22 mouse cellular contexts compared by ENCODE assay signal in genomic region chr14:46145584-46145983, GRCm38 (mm10).
DNase-seq lines count a peak whose midpoint lies in the region; ATAC-seq and TF ChIP-seq lines count a peak whose summit lies in the region.
"Had no signal": no experiment of that assay in that cellular context is flagged by ENCODE, and none has a peak within 500 bp of the region (broad histone marks: within the 10 kb centered on the region; RNA-seq: fewer than 3 reads in every experiment).

No protein-coding gene starts in this region.

- H3K9me3 ChIP-seq in hindbrain, embryonic 14.5 days (ENCODE audit: control insufficient read depth, low read length) = no peaks in the 10 kb centered on the region
- no peaks in the 10 kb centered on the region for H3K9me3 ChIP-seq in hindbrain, embryonic 10.5 days
- no peaks in the 10 kb centered on the region for H3K9me3 ChIP-seq in midbrain, embryonic 14.5 days (ENCODE audit: control insufficient read depth, low read length)
- no peaks in the 10 kb centered on the region for H3K9me3 ChIP-seq in midbrain, embryonic 15.5 days
- H3K9me3 ChIP-seq: embryonic facial prominence, embryonic 13.5 days had no signal

- no peaks in the 10 kb centered on the region for H3K27me3 ChIP-seq in hindbrain, embryonic 14.5 days (ENCODE audit: control insufficient read depth, insufficient read depth, low read length)
- no peaks in the 10 kb centered on the region for H3K27me3 ChIP-seq in hindbrain, embryonic 10.5 days (ENCODE audit: insufficient read depth, poor library complexity, severe bottlenecking)
- H3K27me3 ChIP-seq in midbrain, embryonic 14.5 days (ENCODE audit: control insufficient read depth, insufficient read depth, low read length) = no peaks in the 10 kb centered on the region
- H3K27me3 ChIP-seq in midbrain, embryonic 15.5 days (replicated peaks) = no peaks in the 10 kb centered on the region
- H3K27me3 ChIP-seq: embryonic facial prominence, embryonic 13.5 days had no signal

- no peak overlapping the region for H3K9ac ChIP-seq in hindbrain, embryonic 14.5 days
- no peak overlapping the region for H3K9ac ChIP-seq in midbrain, embryonic 14.5 days (replicated peaks; ENCODE audit: low read length)
- H3K9ac ChIP-seq in midbrain, embryonic 15.5 days = no peak overlapping the region
- H3K9ac ChIP-seq: embryonic facial prominence, embryonic 13.5 days; liver, postnatal 0 days had no signal

- H3K4me2 ChIP-seq in hindbrain, embryonic 14.5 days (replicated peaks) = 0 out of 2 replicates have a peak overlapping the region, but pooled peaks have one; percentile 15
- H3K4me2 ChIP-seq in midbrain, embryonic 14.5 days (ENCODE audit: low read length) = no peak overlapping the region
- H3K4me2 ChIP-seq in midbrain, embryonic 15.5 days = no peak overlapping the region
- H3K4me2 ChIP-seq: embryonic facial prominence, embryonic 13.5 days; heart, embryonic 11.5 days had no signal

- 32% methylated on average over 7 of the region's 7 CpGs for WGBS in hindbrain, embryonic 14.5 days
- WGBS in hindbrain, embryonic 10.5 days = 55% methylated on average over 7 of the region's 7 CpGs
- 53% methylated on average over 7 of the region's 7 CpGs for WGBS in midbrain, embryonic 14.5 days
- 47% methylated on average over 7 of the region's 7 CpGs for WGBS in midbrain, embryonic 15.5 days

- DNase-seq in hindbrain, embryonic 14.5 days (ENCODE audit: low spot score) = no peak
- DNase-seq in hindbrain, embryonic 10.5 days (ENCODE audit: low spot score) = no peak
- DNase-seq in midbrain, embryonic 14.5 days = peak; percentile 7
- peak; percentile 5 to 40 for DNase-seq in layer of hippocampus, adult 8-10 months (ENCODE audit: low spot score in 2 of 2)
- DNase-seq in adrenal gland, adult 2 months = no peak
- DNase-seq in urinary bladder, postnatal 14 days (ENCODE audit: low spot score) = no peak
- DNase-seq: adrenal gland, adult 8-10 months; cerebellum, adult 11 months; cerebellum, postnatal 10 days; gastrocnemius, adult 2 months; heart, postnatal 10 days; kidney, adult 18-20 months; liver, postnatal 0 days; lung, postnatal 10 days; right cerebral cortex, postnatal 14 days; spleen, adult 18-20 months; thymus, postnatal 4 days had no signal

- no peak overlapping the region for H3K27ac ChIP-seq in hindbrain, embryonic 14.5 days
- H3K27ac ChIP-seq in hindbrain, embryonic 10.5 days = no peak overlapping the region
- no peak overlapping the region for H3K27ac ChIP-seq in midbrain, embryonic 14.5 days (replicated peaks; ENCODE audit: low read depth, low read length)
- H3K27ac ChIP-seq in midbrain, embryonic 15.5 days = no peak overlapping the region
- H3K27ac ChIP-seq in embryonic fibroblast, embryonic 13.5 days (ENCODE audit: insufficient read depth, low read length) = peak overlapping the region; percentile 4; the same call in 1 of the 2 replicates
- H3K27ac ChIP-seq: embryonic facial prominence, embryonic 13.5 days; gastrocnemius, adult 2 months; kidney, postnatal 0 days had no signal

- TF ChIP-seq CTCF in embryonic fibroblast, embryonic 13.5 days (IDR thresholded peaks at IDR 0.05; ENCODE audit: borderline replicate concordance, insufficient read depth, low read length) = no peak

- no peaks in the 10 kb centered on the region for H3K36me3 ChIP-seq in hindbrain, embryonic 14.5 days (replicated peaks; ENCODE audit: control insufficient read depth, insufficient read depth)
- no peaks in the 10 kb centered on the region for H3K36me3 ChIP-seq in hindbrain, embryonic 10.5 days
- H3K36me3 ChIP-seq in midbrain, embryonic 14.5 days (ENCODE audit: control insufficient read depth, insufficient read depth, low read length) = no peaks in the 10 kb centered on the region
- no peaks in the 10 kb centered on the region for H3K36me3 ChIP-seq in midbrain, embryonic 15.5 days (replicated peaks)
- H3K36me3 ChIP-seq: embryonic facial prominence, embryonic 13.5 days had no signal

- H3K4me3 ChIP-seq in hindbrain, embryonic 14.5 days (replicated peaks; ENCODE audit: low read length) = no peak overlapping the region
- no peak overlapping the region for H3K4me3 ChIP-seq in hindbrain, embryonic 10.5 days
- H3K4me3 ChIP-seq in midbrain, embryonic 14.5 days (replicated peaks; ENCODE audit: low read depth, low read length) = no peak overlapping the region
- no peak overlapping the region for H3K4me3 ChIP-seq in midbrain, embryonic 15.5 days
- H3K4me3 ChIP-seq in embryonic fibroblast, embryonic 13.5 days (ENCODE audit: insufficient read depth, low read length) = no peak overlapping the region
- H3K4me3 ChIP-seq: embryonic facial prominence, embryonic 13.5 days; gastrocnemius, adult 2 months had no signal

- no peak for ATAC-seq in hindbrain, embryonic 14.5 days (ENCODE audit: low FRiP score)
- ATAC-seq in midbrain, embryonic 14.5 days (ENCODE audit: low FRiP score, low TSS enrichment) = no peak
- ATAC-seq in midbrain, embryonic 15.5 days (replicated peaks) = no peak
- ATAC-seq: liver, postnatal 0 days had no signal

- TF ChIP-seq POLR2A in embryonic fibroblast, embryonic 13.5 days (IDR thresholded peaks at IDR 0.05; ENCODE audit: low read depth, low read length) = no peak

- H3K4me1 ChIP-seq in hindbrain, embryonic 14.5 days (replicated peaks; ENCODE audit: control insufficient read depth, insufficient read depth, low read length) = no peaks in the 10 kb centered on the region
- H3K4me1 ChIP-seq in hindbrain, embryonic 10.5 days (replicated peaks) = peaks cover 12% of the 10 kb centered on the region
- H3K4me1 ChIP-seq in midbrain, embryonic 14.5 days (ENCODE audit: control insufficient read depth, insufficient read depth, low read length) = no peaks in the 10 kb centered on the region
- H3K4me1 ChIP-seq in midbrain, embryonic 15.5 days = no peaks in the 10 kb centered on the region
- peaks cover 14% of the 10 kb centered on the region for H3K4me1 ChIP-seq in embryonic fibroblast, embryonic 13.5 days (ENCODE audit: control insufficient read depth, insufficient read depth, low read length)

Comparison
In these comparisons a context has a peak if more than half of its experiments do, and no peak if none do; other contexts are left out.
1. DNase-seq: peak in midbrain, embryonic 14.5 days (single experiment) and layer of hippocampus, adult 8-10 months (2 of 2); none in hindbrain, embryonic 14.5 days (single experiment), hindbrain, embryonic 10.5 days (single experiment), adrenal gland, adult 2 months (single experiment) and urinary bladder, postnatal 14 days (single experiment).